Mouse (Mus musculus): Measurements from ENCODE around the gene Rabgap1. TPM values are rescaled to one million over a fixed set of nuclear protein-coding genes. Genes with fewer than 3 reads are reported as not detected.
"Not testable (repeated sequence)": the region's sequence is repeated elsewhere in the genome, so short reads cannot be mapped to it uniquely, and the experiment has no call there.

Gene Rabgap1
- polyA plus RNA-seq, 1 experiment: 0.09 TPM

DNA sequence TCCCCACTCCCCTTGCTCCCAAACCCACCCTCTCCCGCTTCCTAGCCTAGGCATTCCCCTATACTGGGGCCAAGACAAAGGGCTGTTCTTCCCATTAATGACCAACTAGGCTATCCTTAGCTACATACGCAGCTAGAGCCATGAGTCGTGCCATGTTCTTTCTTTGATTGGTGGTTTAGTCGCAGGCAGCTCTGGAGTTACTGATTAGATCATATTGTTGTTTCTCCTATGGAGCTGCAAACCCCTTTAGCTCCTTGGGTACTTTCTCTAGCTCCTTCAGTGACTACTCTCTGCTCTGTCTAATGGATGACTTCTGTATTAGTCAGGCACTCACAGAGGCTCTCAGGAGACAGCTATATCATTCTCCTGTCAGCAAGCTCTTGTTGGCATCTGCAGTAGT is 54.2 kb downstream of the Rabgap1 start:
- Histone ChIP-seq H3K36me3 (ENCODE audit: control insufficient read depth) (peaks cover 16% of the 10 kb centered on the region), H3K4me1 (ENCODE audit: control insufficient read depth) (no peaks in the 10 kb centered on the region), H3K4me3 (replicated peaks) (no peak overlapping the region), H3K27me3 (ENCODE audit: control insufficient read depth) (no peaks in the 10 kb centered on the region), H3K9me3 (ENCODE audit: control insufficient read depth, low read length) (no peaks in the 10 kb centered on the region)
- TF ChIP-seq TAL1 (IDR thresholded peaks at IDR 0.05; ENCODE audit: low read length) (no peak), GATA1 (IDR thresholded peaks at IDR 0.05; ENCODE audit: low read length) (no peak)

DNA sequence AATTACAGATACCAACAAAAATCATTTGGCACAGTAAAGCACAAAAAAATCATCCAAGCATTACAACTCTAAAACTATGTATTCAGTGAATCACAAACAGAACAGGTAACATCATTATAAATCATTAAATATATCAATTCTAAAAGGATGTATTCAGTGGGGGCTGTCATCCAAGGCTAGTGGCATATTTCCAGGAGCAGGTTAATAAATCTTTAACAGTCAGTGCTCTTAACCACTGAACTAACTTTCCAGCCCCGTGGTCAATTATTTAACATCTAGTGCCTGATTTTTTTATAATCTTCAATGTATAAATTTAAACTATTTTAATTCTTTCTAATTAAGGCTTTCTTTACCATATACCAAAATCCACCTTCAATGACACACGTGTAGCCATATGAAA is 62.8 kb downstream of the Rabgap1 start:
- H3K4me1 ChIP-seq (ENCODE audit: control insufficient read depth); H3K4me3 ChIP-seq (replicated peaks); H3K9me3 ChIP-seq (ENCODE audit: control insufficient read depth, low read length); H3K27me3 ChIP-seq (ENCODE audit: control insufficient read depth): not testable (repeated sequence)
- peaks cover 12% of the 10 kb centered on the region for H3K36me3 ChIP-seq (ENCODE audit: control insufficient read depth)

GRCm38 (mm10) chr2:37511134-37511901 is 68.2 kb downstream of the Rabgap1 start:
- Histone ChIP-seq H3K36me3 (ENCODE audit: control insufficient read depth) (peaks cover 12% of the 10 kb centered on the region), H3K4me3 (replicated peaks) (no peak overlapping the region), H3K27me3 (ENCODE audit: control insufficient read depth) (no peaks in the 10 kb centered on the region), H3K9me3 (ENCODE audit: control insufficient read depth, low read length) (no peaks in the 10 kb centered on the region), H3K4me1 (ENCODE audit: control insufficient read depth) (peaks cover 6% of the 10 kb centered on the region)
- TF ChIP-seq GATA1 (IDR thresholded peaks at IDR 0.05; ENCODE audit: low read length) (no peak), TAL1 (IDR thresholded peaks at IDR 0.05; ENCODE audit: low read length) (no peak)

DNA sequence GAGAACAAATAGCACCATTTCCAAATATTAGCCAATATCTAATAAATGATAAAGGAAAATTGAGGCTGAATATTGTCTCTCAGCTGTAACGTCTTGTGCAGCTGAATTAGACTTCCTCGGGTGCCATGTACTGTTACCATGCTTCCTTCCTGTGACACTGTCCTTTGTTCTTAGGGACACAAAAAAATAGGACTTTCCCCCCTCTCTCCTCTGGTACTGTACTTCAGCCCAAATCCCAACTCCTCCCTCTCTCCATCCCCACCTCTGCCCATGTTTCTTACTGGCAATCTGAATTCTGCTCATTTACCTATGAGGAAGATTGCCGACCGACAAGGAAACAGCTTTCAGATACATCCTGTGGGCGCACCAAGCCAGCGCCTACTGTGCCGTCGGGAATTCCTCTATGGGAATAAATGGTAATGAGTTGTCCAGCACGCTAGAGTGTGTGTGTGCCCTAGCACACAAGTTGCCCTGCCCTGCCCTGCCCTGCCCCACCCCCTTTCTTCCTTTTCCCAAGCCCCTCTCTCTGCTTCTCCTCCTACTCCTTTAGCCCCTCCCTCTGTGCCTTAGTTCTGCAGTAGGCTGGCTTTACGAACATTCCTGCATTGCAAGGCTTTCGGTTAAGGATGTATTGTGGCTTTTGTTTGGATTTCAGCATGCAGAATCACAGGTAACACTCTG is 73.1 kb downstream of the Rabgap1 start, which contains the start of gene Gpr21:
Gpr21 (plus strand) TSS at position 303 of the 681 bp plus-strand sequence.
- no peak for TF ChIP-seq TAL1 (IDR thresholded peaks at IDR 0.05; ENCODE audit: low read length)
- TF ChIP-seq GATA1 (IDR thresholded peaks at IDR 0.05; ENCODE audit: low read length): no peak
- H3K9me3 ChIP-seq (ENCODE audit: control insufficient read depth, low read length): no peaks in the 10 kb centered on the region
- no peak within 1 kb of the TSS for H3K4me3 ChIP-seq (replicated peaks)
- peaks cover 6% of the 10 kb centered on the region for H3K4me1 ChIP-seq (ENCODE audit: control insufficient read depth)
- peaks cover 21% of the 10 kb centered on the region for H3K36me3 ChIP-seq (ENCODE audit: control insufficient read depth)
- H3K27me3 ChIP-seq (ENCODE audit: control insufficient read depth): no peaks in the 10 kb centered on the region

DNA sequence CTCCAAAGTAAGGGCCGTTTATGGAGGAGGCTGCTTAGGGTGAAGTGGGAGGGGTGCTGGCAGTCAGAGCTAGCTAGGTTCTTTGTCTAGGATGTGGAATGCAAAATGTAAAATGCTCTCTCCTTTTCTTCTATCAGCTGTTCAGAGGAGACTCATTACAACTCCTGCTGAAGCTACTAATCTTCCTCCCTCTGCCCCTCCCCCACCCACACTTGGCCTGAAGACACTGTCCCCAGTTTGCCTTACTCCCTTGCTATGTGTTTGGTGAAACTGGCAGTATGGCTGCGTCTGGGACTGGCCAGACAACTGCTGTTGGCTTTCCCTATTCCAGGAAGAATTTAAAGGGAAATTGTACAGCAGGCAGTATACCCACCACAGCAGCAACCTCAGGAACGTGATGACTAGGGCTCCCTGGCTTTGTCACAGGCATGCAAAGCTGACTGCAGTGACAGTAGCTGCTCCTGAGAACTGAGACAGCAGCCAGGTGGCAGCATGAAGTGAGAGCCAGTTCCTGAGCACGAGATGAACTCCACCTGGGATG is 73.9 kb downstream of the Rabgap1 start:
- H3K9me3 ChIP-seq (ENCODE audit: control insufficient read depth, low read length): no peaks in the 10 kb centered on the region
- no peak for TF ChIP-seq GATA1 (IDR thresholded peaks at IDR 0.05; ENCODE audit: low read length)
- no peak for TF ChIP-seq TAL1 (IDR thresholded peaks at IDR 0.05; ENCODE audit: low read length)
- H3K36me3 ChIP-seq (ENCODE audit: control insufficient read depth): peaks cover 19% of the 10 kb centered on the region

GRCm38 (mm10) chr2:37518561-37519285 is 75.6 kb downstream of the Rabgap1 start:
- Histone ChIP-seq H3K4me3 (replicated peaks) (no peak overlapping the region), H3K36me3 (ENCODE audit: control insufficient read depth) (peaks cover 15% of the 10 kb centered on the region), H3K27me3 (ENCODE audit: control insufficient read depth) (no peaks in the 10 kb centered on the region), H3K9me3 (ENCODE audit: control insufficient read depth, low read length) (no peaks in the 10 kb centered on the region), H3K4me1 (ENCODE audit: control insufficient read depth) (peaks cover 6% of the 10 kb centered on the region)
- no peak for TF ChIP-seq GATA1 (IDR thresholded peaks at IDR 0.05; ENCODE audit: low read length)
- no peak for TF ChIP-seq TAL1 (IDR thresholded peaks at IDR 0.05; ENCODE audit: low read length)

More for the DNA sequence above, 73.9 kb downstream of the Rabgap1 start:
- Histone ChIP-seq H3K4me3 (replicated peaks) (no peak overlapping the region), H3K27me3 (ENCODE audit: control insufficient read depth) (no peaks in the 10 kb centered on the region), H3K4me1 (ENCODE audit: control insufficient read depth) (peaks cover 6% of the 10 kb centered on the region)

GRCm38 (mm10) chr2:37519286-37519640 is 76.2 kb downstream of the Rabgap1 start:
- peaks cover 15% of the 10 kb centered on the region for H3K36me3 ChIP-seq (ENCODE audit: control insufficient read depth)
- no peaks in the 10 kb centered on the region for H3K27me3 ChIP-seq (ENCODE audit: control insufficient read depth)
- peaks cover 6% of the 10 kb centered on the region for H3K4me1 ChIP-seq (ENCODE audit: control insufficient read depth)
- no peak overlapping the region for H3K4me3 ChIP-seq (replicated peaks)
- no peaks in the 10 kb centered on the region for H3K9me3 ChIP-seq (ENCODE audit: control insufficient read depth, low read length)
- no peak for TF ChIP-seq GATA1 (IDR thresholded peaks at IDR 0.05; ENCODE audit: low read length)
- TF ChIP-seq TAL1 (IDR thresholded peaks at IDR 0.05; ENCODE audit: low read length): no peak

DNA sequence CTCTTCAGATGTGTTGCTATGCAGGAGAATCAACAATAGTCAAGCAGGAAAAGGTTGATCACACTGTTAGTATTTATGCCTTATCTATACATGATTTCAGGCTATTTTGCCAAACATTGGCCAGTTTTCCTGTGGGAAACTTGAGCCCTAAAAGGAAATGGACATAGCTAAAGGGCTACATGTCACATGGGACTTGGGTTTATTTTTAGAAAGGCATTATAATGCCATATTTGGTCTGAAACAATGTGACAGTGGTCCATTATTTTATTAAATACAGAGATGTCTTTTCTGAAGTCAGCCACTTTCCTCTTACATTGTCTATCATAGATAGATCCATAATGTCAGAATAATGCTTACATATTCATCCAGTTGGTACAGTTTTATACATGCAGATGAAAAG is 84.5 kb downstream of the Rabgap1 start:
- Histone ChIP-seq H3K9me3 (ENCODE audit: control insufficient read depth, low read length) (no peaks in the 10 kb centered on the region), H3K4me3 (replicated peaks) (no peak overlapping the region), H3K36me3 (ENCODE audit: control insufficient read depth) (no peaks in the 10 kb centered on the region), H3K4me1 (ENCODE audit: control insufficient read depth) (peaks cover 28% of the 10 kb centered on the region), H3K27me3 (ENCODE audit: control insufficient read depth) (no peaks in the 10 kb centered on the region)
- no peak for TF ChIP-seq TAL1 (IDR thresholded peaks at IDR 0.05; ENCODE audit: low read length)
- no peak for TF ChIP-seq GATA1 (IDR thresholded peaks at IDR 0.05; ENCODE audit: low read length)

DNA sequence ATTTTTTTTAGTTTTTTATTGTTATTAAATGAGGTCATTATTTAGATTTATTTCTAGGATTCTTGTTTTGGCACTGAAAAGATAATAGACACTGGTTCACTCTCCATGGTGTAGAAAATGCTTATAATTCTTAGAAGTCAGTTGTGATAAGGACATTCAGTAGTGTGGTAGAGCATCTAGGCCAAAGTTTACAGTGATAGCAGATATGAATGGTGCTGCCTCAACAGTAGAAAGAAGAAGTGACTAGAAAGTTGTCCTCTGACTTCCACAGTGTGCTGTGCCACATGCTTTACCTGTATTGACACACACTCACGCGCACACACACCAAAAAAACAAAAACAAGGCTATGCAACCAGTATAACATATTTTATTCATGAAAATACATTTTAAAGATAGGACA is 86.3 kb downstream of the Rabgap1 start:
- Histone ChIP-seq H3K9me3 (ENCODE audit: control insufficient read depth, low read length) (no peaks in the 10 kb centered on the region), H3K4me3 (replicated peaks) (no peak overlapping the region), H3K4me1 (ENCODE audit: control insufficient read depth) (peaks cover 28% of the 10 kb centered on the region), H3K36me3 (ENCODE audit: control insufficient read depth) (peaks cover 6% of the 10 kb centered on the region), H3K27me3 (ENCODE audit: control insufficient read depth) (no peaks in the 10 kb centered on the region)
- no peak for TF ChIP-seq TAL1 (IDR thresholded peaks at IDR 0.05; ENCODE audit: low read length)
- TF ChIP-seq GATA1 (IDR thresholded peaks at IDR 0.05; ENCODE audit: low read length): no peak
